Mouse (Mus musculus) MEL (cell line): Measurements from ENCODE around the gene Gm37240. TPM values are rescaled to one million over a fixed set of nuclear protein-coding genes. Genes with fewer than 3 reads are reported as not detected.
A peak's percentile ranks its signal among the peaks of the same experiment; 100 is the strongest.

Experiments
- DNase-seq: peaks from one replicate; pipeline ENCODE4 v3.0.0; 2011; ENCODE audit warnings: low read depth, low spot score
- H3K27ac ChIP-seq: 2 replicates; pipeline ENCODE4 v1.5.1; 2012; ENCODE audit warnings: low read depth, mild to moderate bottlenecking, control low read depth, low read length, moderate library complexity; ENCODE audit not compliant: control insufficient read depth
- H3K27me3 ChIP-seq, 2 experiments: fragments of 150-350 bp in 1 of 2; sonication (generic) in 1 of 2; 2 replicates each; pipeline ENCODE4 v1.6.1; 2012; ENCODE audit warnings: low read length in 2 of 2, mild to moderate bottlenecking in 2 of 2, improper control_type of control experiment in 1 of 2, moderate library complexity in 1 of 2; ENCODE audit not compliant: insufficient read depth in 2 of 2, control insufficient read depth in 1 of 2
- H3K36me3 ChIP-seq, 2 experiments: 2 replicates each; pipeline ENCODE4 v1.6.1; 2012 to 2014; ENCODE audit warnings: low read length in 2 of 2, improper control_type of control experiment in 1 of 2, inconsistent platforms in 1 of 2, mild to moderate bottlenecking in 1 of 2; ENCODE audit not compliant: insufficient read depth in 2 of 2, control insufficient read depth in 1 of 2
- H3K4me1 ChIP-seq, 2 experiments: fragments of 150-350 bp in 1 of 2; sonication (generic) in 1 of 2; 2 replicates each; pipeline ENCODE4 v1.6.1; 2012; ENCODE audit warnings: low read length in 2 of 2, improper control_type of control experiment in 1 of 2, mild to moderate bottlenecking in 1 of 2; ENCODE audit not compliant: insufficient read depth in 2 of 2, control insufficient read depth in 1 of 2
- H3K4me3 ChIP-seq, 2 experiments: fragments of 150-350 bp in 1 of 2; sonication (generic) in 1 of 2; 2 replicates each; pipeline ENCODE4 v1.5.1; 2012; ENCODE audit warnings: low read depth in 2 of 2, low read length in 2 of 2, mild to moderate bottlenecking in 2 of 2, moderate library complexity in 2 of 2, control low read depth in 1 of 2, improper control_type of control experiment in 1 of 2; ENCODE audit not compliant: control insufficient read depth in 1 of 2, insufficient read depth in 1 of 2
- H3K79me2 ChIP-seq: 2 replicates; pipeline ENCODE4 v1.6.1; 2012; ENCODE audit warnings: mild to moderate bottlenecking, low read length, moderate library complexity; ENCODE audit not compliant: control insufficient read depth, poor library complexity, insufficient read depth
- H3K9ac ChIP-seq: 2 replicates; pipeline ENCODE4 v1.6.1; 2012; ENCODE audit warnings: low read depth, mild to moderate bottlenecking, control low read depth, low read length, moderate library complexity; ENCODE audit not compliant: control insufficient read depth, poor library complexity, severe bottlenecking
- H3K9me3 ChIP-seq: fragments of 150-350 bp; sonication (generic); replicated peaks from 2 replicates; pipeline ENCODE4 v1.6.1; 2012; ENCODE audit warnings: mild to moderate bottlenecking, low read length, improper control_type of control experiment, moderate library complexity; ENCODE audit not compliant: insufficient read depth
- BHLHE40 ChIP-seq: IDR thresholded peaks from 2 replicates; pipeline ENCODE4 v1.6.1; 2012; ENCODE audit warnings: low read depth, mild to moderate bottlenecking, inconsistent platforms, low read length, improper control_type of control experiment, borderline replicate concordance
- CHD2 ChIP-seq: IDR thresholded peaks from 2 replicates; pipeline ENCODE4 v1.6.1; 2011; ENCODE audit warnings: low read length, improper control_type of control experiment
- CTCF ChIP-seq, 3 experiments: IDR thresholded peaks in 2 of 3; conservative IDR thresholded peaks in 1 of 3; 2 replicates each; pipeline ENCODE4 v1.5.1; 2011 to 2012; ENCODE audit warnings: low read length in 3 of 3, low read depth in 2 of 3, mild to moderate bottlenecking in 2 of 3, improper control_type of control experiment in 1 of 3, inconsistent platforms in 1 of 3, mixed read lengths in 1 of 3, moderate library complexity in 1 of 3; ENCODE audit not compliant: control insufficient read depth in 1 of 3, insufficient read depth in 1 of 3, poor library complexity in 1 of 3, severe bottlenecking in 1 of 3
- E2F4 ChIP-seq: IDR thresholded peaks from 2 replicates; pipeline ENCODE4 v1.6.1; 2011; ENCODE audit warnings: low read depth, low read length, improper control_type of control experiment, borderline replicate concordance
- ETS1 ChIP-seq: IDR thresholded peaks from 2 replicates; pipeline ENCODE4 v1.6.1; 2012; ENCODE audit warnings: low read depth, mild to moderate bottlenecking, inconsistent platforms, low read length, improper control_type of control experiment, moderate library complexity
- GATA1 ChIP-seq: IDR thresholded peaks from 2 replicates; pipeline ENCODE4 v1.6.1; 2011; ENCODE audit warnings: low read depth, low read length, improper control_type of control experiment
- KAT2A ChIP-seq: conservative IDR thresholded peaks from 2 replicates; pipeline ENCODE4 v1.6.1; 2012; ENCODE audit warnings: low read depth, low read length, improper control_type of control experiment, inconsistent platforms
- MAFK ChIP-seq: IDR thresholded peaks from 2 replicates; pipeline ENCODE4 v1.6.1; 2011; ENCODE audit warnings: low read depth, mild to moderate bottlenecking, low read length, improper control_type of control experiment, borderline replicate concordance
- MAZ ChIP-seq: IDR thresholded peaks from 2 replicates; pipeline ENCODE4 v1.6.1; 2012; ENCODE audit warnings: low read depth, mild to moderate bottlenecking, inconsistent platforms, low read length, improper control_type of control experiment
- MXI1 ChIP-seq: IDR thresholded peaks from 2 replicates; pipeline ENCODE4 v1.6.1; 2011; ENCODE audit warnings: mild to moderate bottlenecking, low read depth, low read length, improper control_type of control experiment
- MYC ChIP-seq: IDR thresholded peaks from 2 replicates; pipeline ENCODE4 v1.6.1; 2011; ENCODE audit warnings: low read depth, mild to moderate bottlenecking, low read length, improper control_type of control experiment, moderate library complexity
- POLR2A ChIP-seq, 2 experiments: IDR thresholded peaks; 2 replicates each; pipeline ENCODE4 v1.6.1; 2011 to 2012; ENCODE audit warnings: low read length in 2 of 2, mild to moderate bottlenecking in 2 of 2, control low read depth in 1 of 2, improper control_type of control experiment in 1 of 2, low read depth in 1 of 2, moderate library complexity in 1 of 2; ENCODE audit not compliant: control insufficient read depth in 1 of 2, insufficient read depth in 1 of 2, poor library complexity in 1 of 2
- POLR2AphosphoS5 ChIP-seq: IDR thresholded peaks from 2 replicates; pipeline ENCODE4 v1.6.1; 2012; ENCODE audit warnings: low read depth, borderline replicate concordance, mild to moderate bottlenecking, inconsistent platforms, low read length, moderate library complexity, mixed read lengths
- RAD21 ChIP-seq: IDR thresholded peaks from 2 replicates; pipeline ENCODE4 v1.6.1; 2011; ENCODE audit warnings: mild to moderate bottlenecking, low read depth, low read length, improper control_type of control experiment
- RCOR1 ChIP-seq: IDR thresholded peaks from 2 replicates; pipeline ENCODE4 v1.6.1; 2012; ENCODE audit warnings: low read depth, mild to moderate bottlenecking, inconsistent platforms, low read length, improper control_type of control experiment
- TAL1 ChIP-seq: IDR thresholded peaks from 2 replicates; pipeline ENCODE4 v1.6.1; 2012; ENCODE audit warnings: mild to moderate bottlenecking, inconsistent platforms, low read length, moderate library complexity, mixed read lengths
- TBP ChIP-seq: IDR thresholded peaks from 2 replicates; pipeline ENCODE4 v1.8.0; 2011; ENCODE audit warnings: low read depth, low read length, improper control_type of control experiment
- ZC3H11A ChIP-seq: IDR thresholded peaks from 2 replicates; pipeline ENCODE4 v1.6.1; 2012; ENCODE audit warnings: low read depth, mild to moderate bottlenecking, inconsistent platforms, low read length, improper control_type of control experiment
- ZNF384 ChIP-seq: IDR thresholded peaks from 2 replicates; pipeline ENCODE4 v1.6.1; 2012; ENCODE audit warnings: low read depth, mild to moderate bottlenecking, inconsistent platforms, low read length, improper control_type of control experiment
- polyA plus RNA-seq, 2 experiments: library from polyadenylated mRNA; stranded (reverse) in 1 of 2; unstranded in 1 of 2; fragments of >175 nt in 1 of 2; fragments of >200 nt in 1 of 2; gene quantifications; 2 replicates each; pipeline versions ENCODE4 v1.2.1 to v1.2.4; 2012; ENCODE audit warnings: low replicate concordance in 2 of 2, low read depth in 1 of 2; ENCODE audit not compliant: insufficient read length in 2 of 2, insufficient read depth in 1 of 2, missing spikeins in 1 of 2
- total RNA-seq: library from RNA; depleted of rRNA; stranded (reverse); fragments of 300-350 nt; gene quantifications from 2 replicates; pipeline ENCODE4 v1.2.3, GENCODE M21; 2012

The Gm37240 gene
- total and polyA plus RNA-seq, 3 experiments = 0.04 TPM; not detected in 2

GRCm38 (mm10) chr3:85584966-85585365, 302.4 kb downstream of the Gm37240 start:
- H3K27ac ChIP-seq = no peak overlapping the region
- DNase-seq = peak; percentile 22
- H3K9ac ChIP-seq = no peak overlapping the region
- no peaks in the 10 kb centered on the region for H3K9me3 ChIP-seq
- H3K4me3 ChIP-seq = no peak overlapping the region
- H3K4me1 ChIP-seq = peaks cover 0 to 7% of the 10 kb centered on the region in 2 experiments; a peak in 2 of 4 replicates
- H3K79me2 ChIP-seq = no peaks in the 10 kb centered on the region
- TF ChIP-seq MXI1 = no peak
- 0 out of 2 replicates have a peak, but pooled peaks have one; percentile 9 for TF ChIP-seq ZNF384
- no peak for TF ChIP-seq ZC3H11A
- TF ChIP-seq MAFK = no peak
- TF ChIP-seq GATA1 = 0 out of 2 replicates have a peak, but pooled peaks have one; percentile 30
- no peak for TF ChIP-seq POLR2A (IDR thresholded peaks at IDR 0.05; ENCODE audit: control insufficient read depth in 1 of 2, insufficient read depth in 1 of 2, low read depth in 1 of 2, low read length in 2 of 2, poor library complexity in 1 of 2)
- peak; percentile 20; the same call in 1 of the 2 replicates for TF ChIP-seq TAL1
- no peaks in the 10 kb centered on the region for H3K27me3 ChIP-seq
- H3K36me3 ChIP-seq = peaks cover 0 to 8% of the 10 kb centered on the region in 2 experiments; a peak in 2 of 4 replicates

- H3K36me3 ChIP-seq = no peaks in the 10 kb centered on the region
- no peaks in the 10 kb centered on the region for H3K27me3 ChIP-seq
- no peak overlapping the region for H3K27ac ChIP-seq
- DNase-seq = no peak
- H3K4me3 ChIP-seq = no peak overlapping the region
- H3K9me3 ChIP-seq = no peaks in the 10 kb centered on the region
- no peak for TF ChIP-seq POLR2AphosphoS5
- TF ChIP-seq TBP = no peak
- no peak for TF ChIP-seq MYC
- TF ChIP-seq CHD2 = no peak
- TF ChIP-seq KAT2A = no peak
- TF ChIP-seq BHLHE40 = no peak
- TF ChIP-seq RCOR1 = no peak
- TF ChIP-seq GATA1 = no peak
- TF ChIP-seq E2F4 = no peak
- TF ChIP-seq CTCF (IDR thresholded peaks at IDR 0.05 in 2 of 3, conservative IDR thresholded peaks at IDR 0.05 in 1 of 3; ENCODE audit: control insufficient read depth in 1 of 3, insufficient read depth in 1 of 3, low read depth in 2 of 3, low read length in 3 of 3, poor library complexity in 1 of 3, severe bottlenecking in 1 of 3) = no peak
- TF ChIP-seq MAZ = no peak
- TF ChIP-seq ETS1 = no peak
- no peak for TF ChIP-seq RAD21
- no peaks in the 10 kb centered on the region for H3K79me2 ChIP-seq
- no peaks in the 10 kb centered on the region for H3K4me1 ChIP-seq
- H3K9ac ChIP-seq = no peak overlapping the region
These were observed 304.1 kb downstream of the Gm37240 start for GRCm38 (mm10) chr3:85583194-85583593.
